Mouse (Mus musculus) ES-Bruce4 (cell line): ENCODE measurements around the gene Macrod2.

Experiments used
- CTCF ChIP-seq: IDR thresholded peaks from one replicate; pipeline ENCODE4 v1.8.1; 2011; ENCODE audit warnings: low read depth, low read length
- EP300 ChIP-seq: IDR thresholded peaks from 2 replicates; pipeline ENCODE4 v1.6.1; 2011; ENCODE audit warnings: low read depth, low read length; ENCODE audit not compliant: insufficient read depth
- POLR2A ChIP-seq: IDR thresholded peaks from one replicate; pipeline ENCODE4 v1.8.1; 2011; ENCODE audit warnings: low read length; ENCODE audit not compliant: insufficient read depth

DNA sequence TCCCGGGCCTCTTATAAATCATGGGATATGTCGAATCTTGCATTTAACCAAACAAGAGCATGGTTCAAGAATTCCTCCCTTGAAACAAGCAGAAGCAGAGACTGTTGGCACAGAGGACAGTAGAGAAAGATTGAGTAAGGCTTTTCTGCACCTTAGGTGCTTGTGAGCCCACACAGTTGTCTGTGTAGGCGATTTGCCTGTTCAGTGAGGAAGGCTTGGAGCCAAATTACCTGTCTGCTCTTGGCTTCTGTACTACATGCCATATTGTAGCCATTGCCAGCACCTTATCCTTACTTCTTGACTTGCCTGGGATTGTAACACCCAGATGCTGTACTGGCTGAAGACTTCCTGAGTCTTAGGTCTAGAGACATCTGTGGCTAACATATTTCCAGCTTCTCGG is 1303.2 kb downstream of the Macrod2 start:
- no peak for TF ChIP-seq POLR2A
- TF ChIP-seq CTCF, result no peak
- TF ChIP-seq EP300, result no peak
